Mouse (Mus musculus) heart, adult 2 months (tissue): ENCODE data around the gene Cish. TPM values are rescaled to one million over a fixed set of nuclear protein-coding genes. Genes with fewer than 3 reads are reported as not detected.

Experiments
- DNase-seq, 2 experiments: peaks; one replicate each; pipeline ENCODE4 v3.0.0; 2021
- H3K27ac ChIP-seq: fragments of 200-600 bp; 2 replicates; pipeline ENCODE4 v1.8.1; 2022
- H3K27me3 ChIP-seq: fragments of 200-500 bp; 2 replicates; pipeline ENCODE4 v1.6.1; 2012; ENCODE audit warnings: mild to moderate bottlenecking, low read length, inconsistent platforms, mixed read lengths; ENCODE audit not compliant: control insufficient read depth, insufficient read depth
- H3K36me3 ChIP-seq: fragments of 200-500 bp; 2 replicates; pipeline ENCODE4 v1.6.1; 2012; ENCODE audit warnings: low read length, inconsistent platforms; ENCODE audit not compliant: control insufficient read depth, insufficient read depth
- H3K4me1 ChIP-seq: fragments of 200-500 bp; 2 replicates; pipeline ENCODE4 v1.6.1; 2011; ENCODE audit warnings: low read length; ENCODE audit not compliant: control insufficient read depth, insufficient read depth
- H3K4me3 ChIP-seq: fragments of 200-600 bp; 2 replicates; pipeline ENCODE4 v1.8.1; 2022
- H3K79me2 ChIP-seq: fragments of 200-500 bp; replicated peaks from 2 replicates; pipeline ENCODE4 v1.6.1; 2012; ENCODE audit warnings: mild to moderate bottlenecking, inconsistent platforms, low read length, moderate library complexity, mixed read lengths; ENCODE audit not compliant: control insufficient read depth, insufficient read depth
- H3K9ac ChIP-seq: fragments of 200-500 bp; 2 replicates; pipeline ENCODE4 v1.6.1; 2012; ENCODE audit warnings: low read depth, mild to moderate bottlenecking, control low read depth, inconsistent platforms, low read length, mixed read lengths
- CTCF ChIP-seq: fragments of 200-600 bp; IDR thresholded peaks from 2 replicates; pipeline ENCODE4 v1.8.1; 2022; ENCODE audit warnings: antibody characterized with exemption, mild to moderate bottlenecking, moderate library complexity
- EP300 ChIP-seq: fragments of 200-500 bp; IDR thresholded peaks from 2 replicates; pipeline ENCODE4 v1.6.1; 2011; ENCODE audit warnings: low read depth, low read length, control low read depth; ENCODE audit not compliant: insufficient read depth
- POLR2A ChIP-seq: fragments of 200-500 bp; IDR thresholded peaks from 2 replicates; pipeline ENCODE4 v1.6.1; 2011; ENCODE audit warnings: mild to moderate bottlenecking, low read depth, low read length, control low read depth; ENCODE audit not compliant: insufficient read depth
- WGBS: fragments of 180-500 bp; shearing (Covaris S2); methylation state at CpG from one replicate; pipeline ENCODE4 v1.1.7; 2018; 5-methylcytosine and 5-hydroxymethylcytosine counted together
- intact Hi-C: fragments of 180-260 bp; cut with DNase I; formaldehyde crosslinking; loops from one replicate; pipeline ENCODE4 v1.15.1; 2025
- polyA plus RNA-seq: library from polyadenylated mRNA; depleted of rRNA; stranded (reverse); fragments of >200 nt; gene quantifications from 2 replicates; pipeline ENCODE4 v1.2.3, GENCODE M21; 2012
- total RNA-seq, 2 experiments: library from RNA; stranded (reverse); gene quantifications; 2 replicates each; pipeline ENCODE4 v1.2.3; 2021

Cish gene
- total and polyA plus RNA-seq, 3 experiments, result 118 to 167 (median 151) TPM

GRCm38 (mm10) chr9:107322461-107323050 is 26.7 kb downstream of the Cish start:
- Histone ChIP-seq H3K27me3 (no peaks in the 10 kb centered on the region), H3K4me3 (no peak overlapping the region), H3K9ac (no peak overlapping the region), H3K79me2 (no peaks in the 10 kb centered on the region), H3K4me1 (peaks cover 17% of the 10 kb centered on the region), H3K27ac (peak overlapping the region; percentile 73), H3K36me3 (peaks cover 2% of the 10 kb centered on the region)
- TF ChIP-seq CTCF, result no peak
- TF ChIP-seq EP300, result no peak
- TF ChIP-seq POLR2A, result no peak
- DNase-seq, result no peak
- WGBS, result 71% methylated on average over 8 of the region's 8 CpGs
- intact Hi-C loops, result loop anchor here (2.0 kb wide), 1 partner anchor 14 kb away; no protein-coding TSS in a partner anchor

DNA sequence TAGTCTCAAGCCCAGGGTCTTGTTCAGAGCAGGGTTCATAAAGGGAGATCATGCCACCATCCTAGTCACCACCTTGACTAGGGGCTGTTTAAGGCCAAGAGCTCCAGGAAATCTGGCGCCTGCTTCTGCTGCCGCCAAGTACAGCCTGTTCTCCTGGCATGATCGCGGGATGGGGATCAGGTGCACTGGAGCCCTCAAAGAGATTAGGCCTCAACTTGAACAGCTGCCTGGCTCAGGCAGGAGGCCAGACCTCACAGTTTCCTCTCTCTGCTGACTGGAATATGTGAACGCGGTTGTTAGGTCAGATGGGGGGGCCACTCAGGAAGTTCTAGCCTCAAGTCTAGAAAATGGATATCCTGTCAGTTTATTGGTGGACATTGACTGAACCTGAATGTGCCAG is 27.7 kb downstream of the Cish start:
- no peak overlapping the region; the same call in 1 of the 2 replicates for H3K9ac ChIP-seq
- H3K4me1 ChIP-seq, result peaks cover 17% of the 10 kb centered on the region
- peak; percentile 82 to 90 for DNase-seq
- WGBS, result 6% methylated on average over 6 of the region's 6 CpGs
- H3K79me2 ChIP-seq, result no peaks in the 10 kb centered on the region
- H3K27me3 ChIP-seq, result no peaks in the 10 kb centered on the region
- intact Hi-C loops, result loop anchor here (2.0 kb wide), 1 partner anchor 15 kb away; no protein-coding TSS in a partner anchor
- H3K4me3 ChIP-seq, result no peak overlapping the region
- peak overlapping the region; percentile 73 for H3K27ac ChIP-seq
- H3K36me3 ChIP-seq, result peaks cover 2% of the 10 kb centered on the region
- TF ChIP-seq EP300 (peak; percentile 100), POLR2A (peak; percentile 43; the same call in 1 of the 2 replicates), CTCF (no peak)

DNA sequence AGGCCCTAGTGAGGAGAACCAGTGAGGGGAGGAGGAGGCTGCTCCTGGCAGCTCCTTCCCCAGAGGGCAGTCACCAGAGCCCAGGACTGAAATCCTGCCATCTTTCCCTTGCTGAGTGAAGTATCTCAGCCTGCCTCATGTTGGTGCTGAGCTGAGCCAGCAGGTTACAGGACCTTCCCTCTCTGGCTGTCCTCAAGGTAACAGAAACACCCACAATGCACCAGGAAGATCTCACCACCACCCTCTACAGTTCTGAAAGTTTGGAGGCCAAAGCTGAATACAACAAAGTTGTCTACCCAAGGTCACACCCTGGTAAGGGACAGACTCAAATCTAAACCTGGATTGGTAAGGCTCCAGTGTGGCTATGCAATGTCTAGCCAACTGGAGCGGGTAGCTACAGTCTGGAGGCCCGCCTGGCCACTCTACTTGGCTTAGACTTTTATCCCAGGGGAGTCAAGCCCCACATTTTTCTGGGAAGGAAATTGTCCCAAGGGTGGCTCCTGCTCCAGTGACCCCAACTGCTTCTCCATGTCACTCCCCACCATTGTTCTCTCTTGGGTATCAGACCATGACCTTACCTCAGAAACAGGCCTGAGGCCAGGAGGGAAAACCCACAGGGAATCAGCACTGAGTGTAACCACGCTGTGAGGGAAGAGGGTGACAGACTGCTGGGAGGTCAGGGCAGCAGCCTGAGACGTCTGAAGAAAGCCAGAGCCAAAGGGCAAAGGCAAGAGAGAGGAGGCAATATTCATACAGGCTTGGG is 29.2 kb downstream of the Cish start:
- no peaks in the 10 kb centered on the region for H3K79me2 ChIP-seq
- DNase-seq, result peak in 1 of 2 experiments; percentile 55
- peak overlapping the region; percentile 73 for H3K27ac ChIP-seq
- H3K4me3 ChIP-seq, result no peak overlapping the region
- 36% methylated on average over 4 of the region's 4 CpGs for WGBS
- intact Hi-C loops, result loop anchor here (2.0 kb wide), 1 partner anchor 26 kb away; no protein-coding TSS in a partner anchor
- TF ChIP-seq EP300 (peak; percentile 58; the same call in 1 of the 2 replicates), CTCF (no peak)
- H3K9ac ChIP-seq, result no peak overlapping the region
- H3K36me3 ChIP-seq, result peaks cover 2% of the 10 kb centered on the region
- peaks cover 17% of the 10 kb centered on the region for H3K4me1 ChIP-seq
- no peaks in the 10 kb centered on the region for H3K27me3 ChIP-seq

- intact Hi-C loops, result loop anchor here (2.0 kb wide), 1 partner anchor 27 kb away; no protein-coding TSS in a partner anchor
- TF ChIP-seq EP300 (0 out of 2 replicates have a peak, but pooled peaks have one; percentile 39), CTCF (no peak)
- no peaks in the 10 kb centered on the region for H3K79me2 ChIP-seq
- H3K4me3 ChIP-seq, result no peak overlapping the region
- peaks cover 2% of the 10 kb centered on the region for H3K36me3 ChIP-seq
- H3K27me3 ChIP-seq, result no peaks in the 10 kb centered on the region
- DNase-seq, result peak; percentile 63 to 78
- 35% methylated on average over 7 of the region's 7 CpGs for WGBS
- peak overlapping the region; percentile 73 for H3K27ac ChIP-seq
- H3K4me1 ChIP-seq, result peaks cover 17% of the 10 kb centered on the region
- H3K9ac ChIP-seq, result no peak overlapping the region
Observed at GRCm38 (mm10) chr9:107325904-107326303, 30.1 kb downstream of the Cish start.

- Histone ChIP-seq H3K9ac (no peak overlapping the region), H3K79me2 (no peaks in the 10 kb centered on the region), H3K27ac (no peak overlapping the region), H3K36me3 (peaks cover 2% of the 10 kb centered on the region), H3K4me3 (no peak overlapping the region), H3K4me1 (peaks cover 13% of the 10 kb centered on the region), H3K27me3 (no peaks in the 10 kb centered on the region)
- WGBS, result 69% methylated on average over 16 of the region's 16 CpGs
- TF ChIP-seq EP300 (no peak), CTCF (no peak), POLR2A (no peak)
- intact Hi-C loops, result no loop called here
- no peak for DNase-seq
Observed at GRCm38 (mm10) chr9:107327879-107328620, 32.2 kb downstream of the Cish start.
